Mouse (Mus musculus) intestine, postnatal 0 days (tissue): ENCODE measurements around the gene Mvb12b. TPM values are rescaled to one million over a fixed set of nuclear protein-coding genes. Genes with fewer than 3 reads are reported as not detected.

Experiments used
- ATAC-seq: fragments of 200-750 bp; cut with Nextera tagmentation; 2 replicates; pipeline ENCODE4 v1.8.0; 2017; ENCODE audit warnings: mild to moderate bottlenecking, moderate TSS enrichment, moderate library complexity
- H3K27ac ChIP-seq: fragments of 300-500 bp; sonication (generic); 2 replicates; pipeline ENCODE4 v1.5.1; 2014; ENCODE audit warnings: mild to moderate bottlenecking, low read depth, low read length, moderate library complexity
- H3K27me3 ChIP-seq: fragments of 300-500 bp; sonication (generic); replicated peaks from 2 replicates; pipeline ENCODE4 v1.6.1; 2014; ENCODE audit warnings: low read length, mixed read lengths; ENCODE audit not compliant: control insufficient read depth, insufficient read depth
- H3K36me3 ChIP-seq: fragments of 300-500 bp; sonication (generic); 2 replicates; pipeline ENCODE4 v1.6.1; 2014; ENCODE audit warnings: mild to moderate bottlenecking, moderate library complexity; ENCODE audit not compliant: control insufficient read depth, insufficient read depth
- H3K4me1 ChIP-seq: fragments of 300-500 bp; sonication (generic); replicated peaks from 2 replicates; pipeline ENCODE4 v1.6.1; 2014; ENCODE audit warnings: antibody characterized with exemption, low read length, mixed read lengths; ENCODE audit not compliant: control insufficient read depth, insufficient read depth
- H3K4me2 ChIP-seq: fragments of 300-500 bp; sonication (generic); replicated peaks from 2 replicates; pipeline ENCODE4 v1.6.1; 2014; ENCODE audit warnings: low read depth, mild to moderate bottlenecking, moderate library complexity
- H3K4me3 ChIP-seq: fragments of 300-500 bp; sonication (generic); 2 replicates; pipeline ENCODE4 v1.5.1; 2014; ENCODE audit warnings: low read depth, low read length
- H3K9ac ChIP-seq: fragments of 300-500 bp; sonication (generic); 2 replicates; pipeline ENCODE4 v1.6.1; 2014; ENCODE audit warnings: mild to moderate bottlenecking, low read depth, low read length
- H3K9me3 ChIP-seq: fragments of 300-500 bp; sonication (generic); 2 replicates; pipeline ENCODE4 v1.6.1; 2016; ENCODE audit warnings: mixed run types; ENCODE audit not compliant: control insufficient read depth
- CTCF ChIP-seq: sonication (generic); IDR thresholded peaks from 2 replicates; pipeline ENCODE4 v1.5.1; 2016; ENCODE audit warnings: low read depth, mild to moderate bottlenecking, control low read depth, antibody characterized with exemption, moderate library complexity
- WGBS: fragments of 180-500 bp; shearing (Covaris S2); extraction: QIAGEN DNeasy Blood & Tissue Kit; methylation state at CpG from one replicate; pipeline ENCODE4 v1.1.7; 2014; 5-methylcytosine and 5-hydroxymethylcytosine counted together
- polyA plus RNA-seq: library from polyadenylated mRNA; unstranded; fragments of >200 nt; fragmentation: Nextera tagmentation; extraction: Ambion mirVana; gene quantifications from 2 replicates; pipeline ENCODE4 v1.2.1, GENCODE M21; 2015

The Mvb12b gene
- polyA plus RNA-seq, 1 experiment from 2014 or later, result 6.7 TPM

DNA sequence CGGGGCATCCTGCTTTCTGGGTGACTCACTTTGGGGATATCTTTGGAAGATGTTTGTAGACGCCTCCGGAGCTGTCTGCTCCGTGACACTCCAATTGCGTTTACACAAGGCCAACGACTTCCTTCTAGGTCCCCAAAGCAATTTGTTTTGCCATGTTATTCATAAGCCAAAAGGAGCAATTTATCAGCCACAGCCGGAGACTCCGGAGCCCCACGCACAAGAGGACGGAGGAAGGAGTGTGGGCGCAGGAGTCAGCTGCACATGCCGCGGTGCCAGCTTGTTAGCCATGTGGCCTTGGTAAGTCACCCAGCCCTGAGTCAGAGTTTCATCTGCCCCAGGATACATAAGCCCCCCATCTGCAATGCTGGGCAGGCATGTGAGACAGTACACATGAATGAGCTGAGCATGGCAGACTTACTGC is 127.2 kb downstream of the Mvb12b start:
- Histone ChIP-seq H3K27me3 (no peaks in the 10 kb centered on the region), H3K4me2 (no peak overlapping the region), H3K27ac (no peak overlapping the region), H3K4me3 (no peak overlapping the region), H3K9ac (no peak overlapping the region), H3K36me3 (no peaks in the 10 kb centered on the region; the same call in 1 of the 2 replicates), H3K4me1 (no peaks in the 10 kb centered on the region), H3K9me3 (no peaks in the 10 kb centered on the region)
- 59% methylated on average over 13 of the region's 13 CpGs for WGBS
- ATAC-seq, result no peak
- TF ChIP-seq CTCF, result no peak

DNA sequence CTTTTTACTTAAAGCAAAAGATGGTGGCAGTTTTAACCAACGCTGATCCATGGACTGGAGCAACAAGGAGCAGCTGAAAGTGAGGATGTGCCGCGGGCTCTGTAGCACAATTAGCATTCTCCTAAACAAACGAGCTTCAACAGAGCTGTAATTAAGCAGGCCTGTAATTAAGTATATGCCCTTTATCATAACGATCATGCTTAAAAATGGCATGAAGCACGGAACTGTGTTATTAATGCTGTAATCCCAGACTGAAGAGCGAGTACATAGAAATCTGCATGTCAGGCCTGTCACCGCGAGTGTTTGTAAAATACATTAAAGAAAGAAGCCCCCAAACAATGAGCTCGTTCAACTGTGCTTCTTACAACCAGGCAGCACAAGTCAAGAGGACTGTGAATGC is 128.3 kb downstream of the Mvb12b start:
- Histone ChIP-seq H3K27ac (no peak overlapping the region), H3K4me2 (no peak overlapping the region), H3K36me3 (no peaks in the 10 kb centered on the region; the same call in 1 of the 2 replicates), H3K4me1 (no peaks in the 10 kb centered on the region), H3K4me3 (no peak overlapping the region), H3K9me3 (no peaks in the 10 kb centered on the region), H3K27me3 (no peaks in the 10 kb centered on the region), H3K9ac (no peak overlapping the region)
- 65% methylated on average over 10 of the region's 10 CpGs for WGBS
- no peak for ATAC-seq
- TF ChIP-seq CTCF, result no peak

DNA sequence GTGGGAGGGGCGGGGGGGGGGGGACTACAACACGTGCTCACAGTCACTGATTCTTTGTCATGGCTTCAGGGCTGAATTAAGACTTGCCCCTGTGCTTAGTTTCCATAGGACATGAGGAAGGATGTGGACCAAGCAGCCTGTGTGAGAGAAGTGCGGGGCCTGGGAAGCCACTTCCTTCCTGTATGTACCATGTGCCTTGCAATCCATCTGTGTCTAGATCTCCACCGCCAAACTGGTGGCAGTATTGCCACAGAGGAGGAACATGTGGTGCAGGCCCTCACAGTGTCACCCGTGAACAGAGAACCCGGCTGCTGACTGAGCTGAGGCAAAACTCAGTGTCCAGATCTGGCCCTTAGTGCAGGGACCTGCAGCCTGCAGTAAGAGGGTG is 132.1 kb downstream of the Mvb12b start:
- no peak for ATAC-seq

DNA sequence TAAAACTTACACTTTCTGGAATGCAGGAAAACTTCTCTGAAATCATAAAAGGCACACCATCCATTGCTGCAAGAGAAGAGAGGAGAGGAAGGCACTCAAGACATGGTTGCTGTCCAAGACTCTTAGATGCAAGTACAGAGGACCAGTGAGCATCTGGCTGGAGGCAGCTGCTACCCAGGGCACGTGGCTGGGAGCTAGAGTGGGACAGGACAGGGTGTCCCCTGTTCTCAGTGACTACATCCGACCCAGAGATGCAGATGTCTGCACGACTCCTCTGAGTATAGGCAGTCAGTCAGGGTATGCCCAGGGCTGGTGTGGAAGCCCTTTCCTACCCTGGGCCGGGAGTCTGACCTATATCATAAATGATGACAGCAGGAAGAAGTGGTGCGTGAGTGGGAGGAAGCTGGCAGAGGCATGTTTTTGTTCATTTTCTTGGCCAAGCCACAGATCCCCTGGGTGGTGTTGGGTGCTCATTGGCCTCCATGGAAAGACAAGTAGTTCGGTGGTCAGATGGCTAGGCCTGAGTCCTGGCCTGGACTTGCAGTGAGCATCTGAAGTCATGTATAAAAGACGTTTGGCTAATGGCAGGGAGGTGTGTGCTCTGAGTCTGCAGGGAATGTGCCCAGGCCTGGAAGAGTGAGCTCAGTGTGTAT is 132.6 kb downstream of the Mvb12b start:
- H3K27ac ChIP-seq, result no peak overlapping the region
- no peak for TF ChIP-seq CTCF
- no peak overlapping the region for H3K9ac ChIP-seq
- no peaks in the 10 kb centered on the region for H3K9me3 ChIP-seq
- no peak for ATAC-seq
- H3K27me3 ChIP-seq, result no peaks in the 10 kb centered on the region
- H3K4me1 ChIP-seq, result no peaks in the 10 kb centered on the region
- no peaks in the 10 kb centered on the region; the same call in 1 of the 2 replicates for H3K36me3 ChIP-seq
- no peak overlapping the region for H3K4me2 ChIP-seq
- no peak overlapping the region for H3K4me3 ChIP-seq
- WGBS, result 65% methylated on average over 7 of the region's 7 CpGs

More for the DNA sequence above, 132.1 kb downstream of the Mvb12b start:
- Histone ChIP-seq H3K4me3 (no peak overlapping the region), H3K27ac (no peak overlapping the region), H3K4me1 (no peaks in the 10 kb centered on the region), H3K36me3 (no peaks in the 10 kb centered on the region; the same call in 1 of the 2 replicates), H3K27me3 (no peaks in the 10 kb centered on the region), H3K4me2 (no peak overlapping the region), H3K9ac (no peak overlapping the region), H3K9me3 (no peaks in the 10 kb centered on the region)
- 61% methylated on average over 6 of the region's 6 CpGs for WGBS
- no peak for TF ChIP-seq CTCF

DNA sequence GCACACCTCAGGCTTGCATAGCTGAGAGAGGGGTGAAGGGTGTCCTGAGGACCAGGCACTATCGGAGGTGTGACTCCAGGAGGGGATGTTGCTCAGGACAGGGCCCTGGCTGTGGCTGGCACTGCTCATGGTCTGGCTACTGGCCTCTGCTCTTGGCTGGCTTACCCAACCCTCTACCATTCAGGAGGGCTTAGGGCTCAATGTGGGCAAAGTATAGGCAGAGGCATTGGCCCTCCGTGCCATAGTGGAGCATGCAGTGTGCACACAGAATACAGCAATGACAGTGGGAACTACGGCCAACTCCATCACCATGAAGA is 133.5 kb downstream of the Mvb12b start:
- ATAC-seq, result no peak
- Histone ChIP-seq H3K27ac (no peak overlapping the region), H3K9ac (no peak overlapping the region)

DNA sequence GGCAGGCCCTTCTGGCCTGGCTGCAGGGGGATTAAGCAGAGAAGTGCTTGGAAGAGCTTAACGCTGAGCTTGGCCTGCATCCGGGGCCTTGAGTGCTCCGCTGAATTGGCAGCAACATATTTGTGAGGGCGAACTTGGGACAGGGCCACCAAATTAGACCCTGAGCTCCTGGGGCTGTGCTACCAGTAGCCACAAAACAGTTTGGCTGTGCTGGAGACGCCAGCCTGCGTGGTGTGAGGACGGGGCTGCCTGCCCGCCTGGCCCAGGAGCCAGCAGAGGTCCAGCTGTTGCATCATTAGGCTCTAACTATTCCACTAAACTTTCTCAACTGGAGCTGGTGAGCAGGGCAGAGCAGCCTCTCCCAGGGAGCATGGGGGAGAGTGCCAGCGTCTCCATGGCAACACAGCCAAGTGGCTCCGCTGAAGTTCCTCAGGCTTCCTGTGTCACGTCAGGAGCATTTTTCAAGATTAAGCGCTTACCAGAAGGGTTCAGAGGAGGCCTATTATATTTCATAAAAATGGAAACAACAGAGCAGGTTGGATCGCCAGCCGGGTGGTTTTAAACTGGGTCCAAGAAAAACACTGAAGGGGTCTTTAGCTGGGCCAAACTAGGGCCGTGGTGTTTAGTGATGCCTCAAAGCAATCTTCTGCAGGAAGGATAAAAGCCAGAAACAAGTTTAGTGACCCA is 134.0 kb downstream of the Mvb12b start:
- no peak for ATAC-seq
- Histone ChIP-seq H3K4me3 (no peak overlapping the region), H3K36me3 (no peaks in the 10 kb centered on the region), H3K27me3 (no peaks in the 10 kb centered on the region), H3K27ac (no peak overlapping the region), H3K9me3 (no peaks in the 10 kb centered on the region), H3K9ac (no peak overlapping the region), H3K4me1 (no peaks in the 10 kb centered on the region), H3K4me2 (0 out of 2 replicates have a peak overlapping the region, but pooled peaks have one; percentile 24)
- no peak for TF ChIP-seq CTCF
- WGBS, result 47% methylated on average over 15 of the region's 15 CpGs

More for the DNA sequence above, 133.5 kb downstream of the Mvb12b start:
- no peak for TF ChIP-seq CTCF
- H3K4me1 ChIP-seq, result no peaks in the 10 kb centered on the region
- WGBS, result 89% methylated on average over 3 of the region's 3 CpGs
- H3K4me2 ChIP-seq, result no peak overlapping the region
- H3K4me3 ChIP-seq, result no peak overlapping the region
- H3K9me3 ChIP-seq, result no peaks in the 10 kb centered on the region
- no peaks in the 10 kb centered on the region; the same call in 1 of the 2 replicates for H3K36me3 ChIP-seq
- no peaks in the 10 kb centered on the region for H3K27me3 ChIP-seq
